Mouse (Mus musculus) liver, embryonic 12.5 days (tissue): Measurements from ENCODE around the gene Dnajb6. TPM values are rescaled to one million over a fixed set of nuclear protein-coding genes. Genes with fewer than 3 reads are reported as not detected.
"Not testable (repeated sequence)": the region's sequence is repeated elsewhere in the genome, so short reads cannot be mapped to it uniquely, and the experiment has no call there.

Experiments
- ATAC-seq: fragments of 200-750 bp; cut with Nextera tagmentation; 2 replicates; pipeline ENCODE4 v1.8.0; 2017; ENCODE audit warnings: moderate number of reproducible peaks, mild to moderate bottlenecking, moderate library complexity
- H3K27ac ChIP-seq: fragments of 300-500 bp; sonication (generic); 2 replicates; pipeline ENCODE4 v1.5.1; 2016; ENCODE audit warnings: mild to moderate bottlenecking
- H3K27me3 ChIP-seq: fragments of 300-500 bp; sonication (generic); replicated peaks from 2 replicates; pipeline ENCODE4 v1.6.1; 2016; ENCODE audit warnings: mild to moderate bottlenecking, moderate library complexity
- H3K36me3 ChIP-seq: fragments of 300-500 bp; sonication (generic); 2 replicates; pipeline ENCODE4 v1.6.1; 2016; ENCODE audit warnings: mild to moderate bottlenecking, moderate library complexity
- H3K4me1 ChIP-seq: fragments of 300-500 bp; sonication (generic); 2 replicates; pipeline ENCODE4 v1.6.1; 2016
- H3K4me2 ChIP-seq: fragments of 300-500 bp; sonication (generic); 2 replicates; pipeline ENCODE4 v1.6.1; 2016; ENCODE audit warnings: mild to moderate bottlenecking, moderate library complexity
- H3K4me3 ChIP-seq: fragments of 300-500 bp; sonication (generic); 2 replicates; pipeline ENCODE4 v1.5.1; 2016; ENCODE audit warnings: mild to moderate bottlenecking, moderate library complexity
- H3K9ac ChIP-seq: fragments of 300-500 bp; sonication (generic); 2 replicates; pipeline ENCODE4 v1.6.1; 2016; ENCODE audit warnings: mild to moderate bottlenecking, moderate library complexity
- H3K9me3 ChIP-seq: fragments of 300-500 bp; sonication (generic); replicated peaks from 2 replicates; pipeline ENCODE4 v1.6.1; 2016; ENCODE audit warnings: mild to moderate bottlenecking, moderate library complexity
- WGBS: fragments of 180-500 bp; shearing (Covaris S2); methylation state at CpG from one replicate; pipeline ENCODE4 v1.1.7; 2016; ENCODE audit not compliant: insufficient replicate concordance; 5-methylcytosine and 5-hydroxymethylcytosine counted together
- polyA plus RNA-seq: library from polyadenylated mRNA; unstranded; fragments of >200 nt; fragmentation: Nextera tagmentation; extraction: Ambion mirVana; gene quantifications from 2 replicates; pipeline ENCODE4 v1.2.1, GENCODE M21; 2016

Dnajb6 gene
- polyA plus RNA-seq, result 104 and 112 TPM in 2 replicates

GRCm38 (mm10) chr5:29735557-29736061 lies at the start of gene Dnajb6, which contains the start of gene Gm5129:
Gene Dnajb6, plus strand, starts transcription at chr5:29735688.
Gene Gm5129, minus strand, starts transcription at chr5:29735936.
- peaks cover 41% of the 10 kb centered on the region for H3K4me1 ChIP-seq
- peak within 1 kb of the TSS; percentile 77 for H3K4me2 ChIP-seq
- peak; percentile 93 for ATAC-seq
- under 1% methylated on average over 46 of the region's 46 CpGs for WGBS
- H3K27ac ChIP-seq, result peak within 1 kb of the TSS; percentile 97
- H3K9ac ChIP-seq, result peak within 1 kb of the TSS; percentile 88
- H3K27me3 ChIP-seq, result no peaks in the 10 kb centered on the region
- H3K4me3 ChIP-seq, result peak within 1 kb of the TSS; percentile 79
- H3K9me3 ChIP-seq, result no peaks in the 10 kb centered on the region
- peaks cover 3% of the 10 kb centered on the region for H3K36me3 ChIP-seq

- no peaks in the 10 kb centered on the region for H3K27me3 ChIP-seq
- no peaks in the 10 kb centered on the region for H3K36me3 ChIP-seq
- no peak overlapping the region for H3K9ac ChIP-seq
- 0 out of 2 replicates have a peak, but pooled peaks cover 3% of the 10 kb centered on the region for H3K4me1 ChIP-seq
- ATAC-seq, result no peak
- no peaks in the 10 kb centered on the region for H3K9me3 ChIP-seq
- no peak overlapping the region for H3K4me2 ChIP-seq
- 48% methylated on average over 3 of the region's 3 CpGs for WGBS
- no peak overlapping the region for H3K27ac ChIP-seq
- H3K4me3 ChIP-seq, result no peak overlapping the region
Observed at GRCm38 (mm10) chr5:29687671-29688070, 47.8 kb upstream of the Dnajb6 start.

GRCm38 (mm10) chr5:29688352-29688751 lies 47.1 kb upstream of the Dnajb6 start:
- H3K27me3 ChIP-seq, result no peaks in the 10 kb centered on the region

GRCm38 (mm10) chr5:29698493-29698892 lies 37.0 kb upstream of the Dnajb6 start:
- Histone ChIP-seq H3K4me1 (no peaks in the 10 kb centered on the region), H3K4me2 (no peak overlapping the region), H3K9ac (no peak overlapping the region), H3K36me3 (no peaks in the 10 kb centered on the region), H3K9me3 (no peaks in the 10 kb centered on the region), H3K4me3 (no peak overlapping the region), H3K27ac (no peak overlapping the region), H3K27me3 (no peaks in the 10 kb centered on the region)
- no peak for ATAC-seq
- WGBS, result 72% methylated on average over 4 of the region's 4 CpGs

More at GRCm38 (mm10) chr5:29688352-29688751, 47.1 kb upstream of the Dnajb6 start:
- Histone ChIP-seq H3K9me3 (no peaks in the 10 kb centered on the region), H3K4me2 (no peak overlapping the region), H3K4me1 (0 out of 2 replicates have a peak, but pooled peaks cover 3% of the 10 kb centered on the region), H3K36me3 (no peaks in the 10 kb centered on the region), H3K27ac (no peak overlapping the region), H3K9ac (no peak overlapping the region), H3K4me3 (no peak overlapping the region)
- 54% methylated on average over 7 of the region's 7 CpGs for WGBS
- no peak for ATAC-seq

GRCm38 (mm10) chr5:29699520-29700202 lies 35.8 kb upstream of the Dnajb6 start:
- ATAC-seq, result no peak
- Histone ChIP-seq H3K27me3 (no peaks in the 10 kb centered on the region), H3K4me3 (no peak overlapping the region), H3K9ac (no peak overlapping the region), H3K36me3 (no peaks in the 10 kb centered on the region), H3K4me1 (no peaks in the 10 kb centered on the region), H3K4me2 (no peak overlapping the region), H3K9me3 (no peaks in the 10 kb centered on the region), H3K27ac (no peak overlapping the region)
- 78% methylated on average over 2 of the region's 2 CpGs for WGBS

GRCm38 (mm10) chr5:29707241-29707640 lies 28.2 kb upstream of the Dnajb6 start:
- Histone ChIP-seq H3K9me3 (no peaks in the 10 kb centered on the region), H3K9ac (no peak overlapping the region), H3K4me2 (no peak overlapping the region), H3K36me3 (no peaks in the 10 kb centered on the region), H3K4me3 (no peak overlapping the region), H3K27me3 (no peaks in the 10 kb centered on the region), H3K4me1 (no peaks in the 10 kb centered on the region), H3K27ac (no peak overlapping the region)
- 72% methylated on average over 4 of the region's 4 CpGs for WGBS
- no peak for ATAC-seq

GRCm38 (mm10) chr5:29708258-29708657 lies 27.2 kb upstream of the Dnajb6 start:
- Histone ChIP-seq H3K4me1 (no peaks in the 10 kb centered on the region), H3K36me3 (no peaks in the 10 kb centered on the region), H3K27ac (no peak overlapping the region), H3K27me3 (no peaks in the 10 kb centered on the region), H3K9ac (no peak overlapping the region), H3K9me3 (no peaks in the 10 kb centered on the region), H3K4me2 (no peak overlapping the region), H3K4me3 (no peak overlapping the region)
- 43% methylated on average over 5 of the region's 5 CpGs for whole genome bisulfite sequencing
- ATAC-seq, result no peak; the same call in 1 of the 2 replicates

GRCm38 (mm10) chr5:29711631-29712030 lies 23.9 kb upstream of the Dnajb6 start:
- no peak overlapping the region for H3K9ac ChIP-seq
- no peak for ATAC-seq
- H3K27ac ChIP-seq, result no peak overlapping the region
- no peak overlapping the region for H3K4me2 ChIP-seq
- H3K36me3 ChIP-seq, result no peaks in the 10 kb centered on the region
- H3K4me1 ChIP-seq, result no peaks in the 10 kb centered on the region
- no peaks in the 10 kb centered on the region for H3K27me3 ChIP-seq
- H3K9me3 ChIP-seq, result no peaks in the 10 kb centered on the region
- H3K4me3 ChIP-seq, result no peak overlapping the region

GRCm38 (mm10) chr5:29712906-29713305 lies 22.6 kb upstream of the Dnajb6 start:
- Histone ChIP-seq H3K4me3 (no peak overlapping the region), H3K27me3 (no peaks in the 10 kb centered on the region), H3K27ac (no peak overlapping the region), H3K4me1 (no peaks in the 10 kb centered on the region), H3K9me3 (no peaks in the 10 kb centered on the region), H3K4me2 (no peak overlapping the region), H3K36me3 (no peaks in the 10 kb centered on the region), H3K9ac (no peak overlapping the region)
- ATAC-seq, result no peak
- WGBS, result 50% methylated on average over 1 of the region's 1 CpGs

GRCm38 (mm10) chr5:29721159-29721558 lies 14.3 kb upstream of the Dnajb6 start:
- Histone ChIP-seq H3K9me3 (no peaks in the 10 kb centered on the region), H3K4me2 (no peak overlapping the region), H3K27me3 (no peaks in the 10 kb centered on the region), H3K4me3 (no peak overlapping the region), H3K36me3 (no peaks in the 10 kb centered on the region), H3K4me1 (no peaks in the 10 kb centered on the region), H3K9ac (no peak overlapping the region), H3K27ac (no peak overlapping the region)
- no peak for ATAC-seq
- 9% methylated on average over 1 of the region's 1 CpGs for WGBS

GRCm38 (mm10) chr5:29725369-29725768 lies 10.1 kb upstream of the Dnajb6 start:
- Histone ChIP-seq H3K27me3 (no peaks in the 10 kb centered on the region), H3K4me1 (no peaks in the 10 kb centered on the region), H3K27ac (no peak overlapping the region), H3K36me3 (no peaks in the 10 kb centered on the region), H3K4me3 (no peak overlapping the region), H3K4me2 (no peak overlapping the region), H3K9ac (no peak overlapping the region), H3K9me3 (no peaks in the 10 kb centered on the region)
- no peak for ATAC-seq
- 88% methylated on average over 2 of the region's 2 CpGs for WGBS

GRCm38 (mm10) chr5:29726070-29726469 lies 9.4 kb upstream of the Dnajb6 start:
- H3K9ac ChIP-seq, H3K27me3 ChIP-seq, ATAC-seq, H3K4me3 ChIP-seq, H3K9me3 ChIP-seq, H3K4me2 ChIP-seq, H3K27ac ChIP-seq, H3K4me1 ChIP-seq, H3K36me3 ChIP-seq: not testable (repeated sequence)
- WGBS, result 45% methylated on average over 5 of the region's 5 CpGs
